Mouse (Mus musculus) limb, embryonic 12.5 days (tissue): Measurements from ENCODE around the gene Olfr951. TPM values are rescaled to one million over a fixed set of nuclear protein-coding genes. Genes with fewer than 3 reads are reported as not detected.

Source experiments
- ATAC-seq: fragments of 200-750 bp; cut with Nextera tagmentation; 2 replicates; pipeline ENCODE4 v1.8.0; 2017; ENCODE audit warnings: low read depth, moderate TSS enrichment; ENCODE audit not compliant: insufficient number of reproducible peaks, insufficient read depth, low FRiP score, low TSS enrichment
- H3K27ac ChIP-seq: fragments of 300-500 bp; sonication (generic); 2 replicates; pipeline ENCODE4 v1.5.1; 2016; ENCODE audit warnings: mild to moderate bottlenecking, moderate library complexity
- H3K27me3 ChIP-seq: fragments of 300-500 bp; sonication (generic); 2 replicates; pipeline ENCODE4 v1.6.1; 2016; ENCODE audit warnings: mild to moderate bottlenecking, moderate library complexity
- H3K36me3 ChIP-seq: fragments of 300-500 bp; sonication (generic); 2 replicates; pipeline ENCODE4 v1.6.1; 2016; ENCODE audit warnings: mild to moderate bottlenecking, moderate library complexity
- H3K4me1 ChIP-seq: fragments of 300-500 bp; sonication (generic); replicated peaks from 2 replicates; pipeline ENCODE4 v1.6.1; 2016
- H3K4me2 ChIP-seq: fragments of 300-500 bp; sonication (generic); 2 replicates; pipeline ENCODE4 v1.6.1; 2016; ENCODE audit warnings: mild to moderate bottlenecking, moderate library complexity
- H3K4me3 ChIP-seq: fragments of 300-500 bp; sonication (generic); replicated peaks from 2 replicates; pipeline ENCODE4 v1.5.1; 2016; ENCODE audit warnings: mild to moderate bottlenecking
- H3K9ac ChIP-seq: fragments of 300-500 bp; sonication (generic); replicated peaks from 2 replicates; pipeline ENCODE4 v1.6.1; 2016; ENCODE audit warnings: mild to moderate bottlenecking, moderate library complexity
- H3K9me3 ChIP-seq: fragments of 300-500 bp; sonication (generic); 2 replicates; pipeline ENCODE4 v1.6.1; 2016; ENCODE audit warnings: mild to moderate bottlenecking, moderate library complexity
- WGBS: fragments of 180-500 bp; shearing (Covaris S2); methylation state at CpG from one replicate; pipeline ENCODE4 v1.1.7; 2016; 5-methylcytosine and 5-hydroxymethylcytosine counted together
- polyA plus RNA-seq: library from polyadenylated mRNA; unstranded; fragments of >200 nt; fragmentation: Nextera tagmentation; extraction: Ambion mirVana; gene quantifications from 2 replicates; pipeline ENCODE4 v1.2.1, GENCODE M21; 2016

Olfr951 gene
- not detected in 2 replicates for polyA plus RNA-seq

DNA sequence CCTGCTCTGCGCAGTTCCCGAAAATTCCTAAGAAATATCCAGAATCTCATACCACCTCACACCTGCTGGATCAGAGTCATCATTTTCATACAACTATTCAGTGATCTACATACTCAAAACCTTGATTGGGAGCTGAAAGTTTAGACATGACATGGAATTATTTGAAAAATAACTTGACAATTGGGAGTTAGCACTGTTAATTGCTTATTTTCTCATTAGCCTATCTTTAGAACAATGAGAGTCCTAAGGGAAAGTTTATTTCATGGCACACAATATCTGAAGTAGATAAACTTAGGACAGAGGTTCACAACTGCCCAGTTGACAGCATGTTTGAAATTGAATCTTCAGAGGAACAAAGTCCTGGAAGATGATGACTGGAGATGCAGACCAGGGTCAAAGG lies at the start of gene Olfr951:
Gene Olfr951, plus strand, starts transcription at position 301 of the 400 bp plus-strand sequence.
- H3K9me3 ChIP-seq, result no peaks in the 10 kb centered on the region
- H3K36me3 ChIP-seq, result no peaks in the 10 kb centered on the region
- H3K27me3 ChIP-seq, result no peaks in the 10 kb centered on the region
- H3K9ac ChIP-seq, result no peak within 1 kb of the TSS
- H3K4me3 ChIP-seq, result no peak within 1 kb of the TSS
- no peak within 1 kb of the TSS for H3K27ac ChIP-seq
- no peaks in the 10 kb centered on the region for H3K4me1 ChIP-seq
- no peak within 1 kb of the TSS for H3K4me2 ChIP-seq
- no peak for ATAC-seq
- 95% methylated on average over 2 of the region's 2 CpGs for WGBS

DNA sequence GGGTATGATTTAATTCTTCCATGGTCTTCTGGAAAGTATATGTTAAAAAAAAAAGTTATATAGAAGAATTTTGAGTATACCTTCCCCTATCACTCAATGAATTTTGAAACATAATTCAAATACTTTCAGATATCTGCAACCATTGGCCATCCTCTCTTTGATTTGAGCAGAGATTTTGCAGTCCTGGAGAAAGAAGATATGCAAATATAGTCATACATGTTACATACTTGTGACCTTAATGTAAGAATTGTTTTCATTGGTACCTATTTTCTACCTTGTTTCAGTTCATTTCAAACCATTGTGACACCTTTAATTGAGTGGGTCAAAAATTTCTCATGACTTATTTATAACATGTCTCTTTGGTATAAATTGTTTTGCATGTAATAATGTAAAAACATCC lies 39.8 kb downstream of the Olfr951 start, which contains the start of gene Olfr952:
Gene Olfr952, minus strand, starts transcription at position 101 of the 400 bp plus-strand sequence.
- Histone ChIP-seq H3K9me3 (no peaks in the 10 kb centered on the region), H3K27me3 (no peaks in the 10 kb centered on the region), H3K9ac (no peak within 1 kb of the TSS), H3K4me2 (no peak within 1 kb of the TSS), H3K4me3 (no peak within 1 kb of the TSS), H3K36me3 (no peaks in the 10 kb centered on the region), H3K27ac (no peak within 1 kb of the TSS), H3K4me1 (no peaks in the 10 kb centered on the region)
- no peak for ATAC-seq

Other genes with a start within 250 kb of the Olfr951 start
- gene Olfr943, start 221.1 kb upstream of the Olfr951 start, polyA plus RNA-seq, result not detected in 2 replicates
- gene Olfr944, start 185.5 kb upstream of the Olfr951 start, polyA plus RNA-seq, result not detected in 2 replicates
- gene Olfr1537, start 137.4 kb upstream of the Olfr951 start, polyA plus RNA-seq, result not detected in 2 replicates
- gene Olfr945, start 110.6 kb upstream of the Olfr951 start, polyA plus RNA-seq, result not detected in 2 replicates
- gene Olfr948, start 61.4 kb upstream of the Olfr951 start, polyA plus RNA-seq, result not detected in 2 replicates
- gene Olfr952, start 39.7 kb downstream of the Olfr951 start, polyA plus RNA-seq, result not detected in 2 replicates
- not detected in 2 replicates for gene Olfr954, start 69.3 kb downstream of the Olfr951 start, polyA plus RNA-seq
- not detected in 2 replicates for gene Olfr955, start 84.5 kb downstream of the Olfr951 start, polyA plus RNA-seq
- not detected in 2 replicates for gene Olfr44, start 106.6 kb downstream of the Olfr951 start, polyA plus RNA-seq
- gene Olfr957, start 128.4 kb downstream of the Olfr951 start, polyA plus RNA-seq, result not detected in 2 replicates
- not detected in 2 replicates for gene Olfr958, start 166.6 kb downstream of the Olfr951 start, polyA plus RNA-seq
- gene Olfr959, start 188.2 kb downstream of the Olfr951 start, polyA plus RNA-seq, result not detected in 2 replicates
- 29.3 and 29.7 TPM in 2 replicates for gene AW551984, start 217.0 kb downstream of the Olfr951 start, polyA plus RNA-seq
- not detected in 2 replicates for gene Olfr148, start 223.2 kb downstream of the Olfr951 start, polyA plus RNA-seq
- not detected in 2 replicates for gene Olfr960, start 234.0 kb downstream of the Olfr951 start, polyA plus RNA-seq